Mouse (Mus musculus) hindbrain, embryonic 12.5 days (tissue): ENCODE measurements around the gene Marcks. TPM values are rescaled to one million over a fixed set of nuclear protein-coding genes. Genes with fewer than 3 reads are reported as not detected.

ENCODE experiments used
- ATAC-seq: fragments of 200-750 bp; cut with Nextera tagmentation; 2 replicates; pipeline ENCODE4 v1.8.0; 2017; ENCODE audit warnings: moderate TSS enrichment; ENCODE audit not compliant: low FRiP score
- H3K27ac ChIP-seq: fragments of 300-500 bp; sonication (generic); 2 replicates; pipeline ENCODE4 v1.5.1; 2016; ENCODE audit warnings: mild to moderate bottlenecking
- H3K27me3 ChIP-seq: fragments of 300-500 bp; sonication (generic); 2 replicates; pipeline ENCODE4 v1.6.1; 2016; ENCODE audit warnings: mild to moderate bottlenecking
- H3K36me3 ChIP-seq: fragments of 300-500 bp; sonication (generic); 2 replicates; pipeline ENCODE4 v1.6.1; 2016; ENCODE audit warnings: mild to moderate bottlenecking
- H3K4me1 ChIP-seq: fragments of 300-500 bp; sonication (generic); 2 replicates; pipeline ENCODE4 v1.6.1; 2016
- H3K4me2 ChIP-seq: fragments of 300-500 bp; sonication (generic); replicated peaks from 2 replicates; pipeline ENCODE4 v1.6.1; 2016; ENCODE audit warnings: mild to moderate bottlenecking
- H3K4me3 ChIP-seq: fragments of 300-500 bp; sonication (generic); 2 replicates; pipeline ENCODE4 v1.5.1; 2016; ENCODE audit warnings: mild to moderate bottlenecking
- H3K9ac ChIP-seq: fragments of 300-500 bp; sonication (generic); 2 replicates; pipeline ENCODE4 v1.6.1; 2016; ENCODE audit warnings: mild to moderate bottlenecking, moderate library complexity
- H3K9me3 ChIP-seq: fragments of 300-500 bp; sonication (generic); replicated peaks from 2 replicates; pipeline ENCODE4 v1.6.1; 2016; ENCODE audit warnings: mild to moderate bottlenecking
- WGBS: fragments of 180-500 bp; shearing (Covaris S2); methylation state at CpG from one replicate; pipeline ENCODE4 v1.1.7; 2016; 5-methylcytosine and 5-hydroxymethylcytosine counted together
- polyA plus RNA-seq: library from polyadenylated mRNA; unstranded; fragments of >200 nt; fragmentation: Nextera tagmentation; extraction: Ambion mirVana; gene quantifications from 2 replicates; pipeline ENCODE4 v1.2.1, GENCODE M21; 2016

Gene Marcks
- 338 and 368 TPM in 2 replicates for polyA plus RNA-seq

DNA sequence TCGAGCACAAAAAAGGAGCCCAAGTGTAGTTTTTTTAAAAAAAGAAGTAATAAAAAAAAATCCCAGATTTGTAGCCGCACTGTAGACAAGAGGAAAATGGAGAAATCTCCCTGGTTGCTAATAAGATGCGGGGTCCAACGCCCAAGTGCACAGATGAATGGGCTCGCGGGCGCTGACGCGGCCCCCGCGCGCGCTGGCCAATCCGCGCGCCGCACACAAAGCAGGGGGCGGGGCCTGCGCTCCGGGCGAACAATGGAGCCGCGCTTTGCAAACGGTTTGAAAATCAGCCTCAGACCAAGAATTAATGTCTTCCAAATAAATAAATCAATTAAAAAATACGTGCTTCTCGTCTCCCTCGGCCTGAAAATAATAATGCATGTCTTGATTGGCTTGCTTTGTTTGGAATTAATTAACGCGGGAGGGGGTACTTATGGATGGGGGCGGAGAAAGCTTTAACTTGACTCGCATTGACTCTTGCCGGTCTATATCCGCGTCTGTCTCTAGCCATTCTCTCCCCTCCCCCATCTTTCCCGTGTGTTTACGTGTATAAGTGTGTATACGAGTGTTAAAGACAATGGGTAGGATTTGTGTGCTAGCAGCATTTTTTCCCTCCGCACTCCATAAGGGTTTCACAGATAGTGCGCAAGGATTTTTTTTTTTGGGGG, at the start of gene Marcks:
Gene Marcks, minus strand, starts transcription at position 143 of the 665 bp plus-strand sequence.
- peak; percentile 70 for ATAC-seq
- peaks cover 16% of the 10 kb centered on the region for H3K36me3 ChIP-seq
- peak within 1 kb of the TSS; percentile 100 for H3K27ac ChIP-seq
- peak within 1 kb of the TSS; percentile 100 for H3K9ac ChIP-seq
- no peaks in the 10 kb centered on the region for H3K9me3 ChIP-seq
- peak within 1 kb of the TSS; percentile 67 for H3K4me2 ChIP-seq
- peaks cover 4% of the 10 kb centered on the region for H3K4me1 ChIP-seq
- 0% methylated on average over 39 of the region's 39 CpGs for WGBS
- H3K27me3 ChIP-seq: no peaks in the 10 kb centered on the region
- H3K4me3 ChIP-seq: peak within 1 kb of the TSS; percentile 99

DNA sequence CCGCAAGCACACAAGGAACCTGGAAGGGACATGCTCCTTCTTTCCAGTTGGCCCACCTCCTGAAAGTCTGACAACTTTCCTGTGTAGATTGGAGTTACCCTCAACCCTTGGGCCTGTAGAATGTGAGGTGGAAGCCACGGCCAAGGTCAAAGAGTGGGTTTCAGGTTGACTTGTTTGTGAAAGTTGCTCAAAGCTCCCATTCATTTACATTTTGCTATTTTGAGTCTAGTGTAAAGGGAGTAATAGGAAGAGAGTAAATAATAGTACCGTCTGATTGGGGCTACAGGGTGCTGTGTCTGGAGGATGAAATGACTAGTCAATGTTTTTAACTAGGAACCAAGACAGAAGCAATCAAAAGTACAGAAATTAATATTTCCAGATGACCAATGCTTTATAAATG, 38.4 kb upstream of the Marcks start:
- no peak for ATAC-seq
- Histone ChIP-seq H3K27ac (no peak overlapping the region), H3K27me3 (no peaks in the 10 kb centered on the region), H3K36me3 (no peaks in the 10 kb centered on the region), H3K9me3 (no peaks in the 10 kb centered on the region), H3K9ac (no peak overlapping the region), H3K4me1 (peaks cover 7% of the 10 kb centered on the region; the same call in 1 of the 2 replicates), H3K4me3 (no peak overlapping the region), H3K4me2 (no peak overlapping the region)
- WGBS: 87% methylated on average over 3 of the region's 3 CpGs

DNA sequence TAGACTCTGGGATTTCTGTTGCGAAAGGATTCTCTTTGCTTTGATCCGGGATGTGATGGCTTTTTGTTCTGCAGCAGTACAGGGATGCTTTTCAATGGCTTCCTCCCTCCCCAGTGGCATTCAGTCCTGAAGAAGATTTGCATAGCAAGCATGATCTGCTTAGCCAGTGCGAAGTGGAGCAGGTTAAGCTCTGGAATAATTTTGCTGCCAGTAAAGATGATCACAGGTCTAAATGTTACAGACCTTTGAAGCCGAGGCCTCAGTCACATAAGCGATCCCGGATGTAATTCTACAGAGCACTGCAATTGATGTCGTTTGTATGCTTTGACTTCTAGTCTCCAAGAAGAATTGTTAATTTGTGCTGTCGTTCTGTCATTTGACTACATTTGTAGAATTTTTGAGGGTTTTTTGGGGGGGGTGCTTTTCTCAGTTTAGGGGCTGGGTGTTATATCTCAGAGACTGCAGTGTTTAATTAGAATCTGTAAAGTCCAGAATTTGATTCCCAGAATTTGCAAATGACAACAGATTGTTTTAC, 33.8 kb upstream of the Marcks start:
- Histone ChIP-seq H3K27ac (no peak overlapping the region), H3K27me3 (no peaks in the 10 kb centered on the region), H3K4me2 (no peak overlapping the region), H3K9me3 (no peaks in the 10 kb centered on the region), H3K4me1 (peaks cover 9% of the 10 kb centered on the region; the same call in 1 of the 2 replicates), H3K4me3 (no peak overlapping the region), H3K9ac (no peak overlapping the region), H3K36me3 (no peaks in the 10 kb centered on the region)
- ATAC-seq: peak; percentile 56
- WGBS: 58% methylated on average over 8 of the region's 8 CpGs

DNA sequence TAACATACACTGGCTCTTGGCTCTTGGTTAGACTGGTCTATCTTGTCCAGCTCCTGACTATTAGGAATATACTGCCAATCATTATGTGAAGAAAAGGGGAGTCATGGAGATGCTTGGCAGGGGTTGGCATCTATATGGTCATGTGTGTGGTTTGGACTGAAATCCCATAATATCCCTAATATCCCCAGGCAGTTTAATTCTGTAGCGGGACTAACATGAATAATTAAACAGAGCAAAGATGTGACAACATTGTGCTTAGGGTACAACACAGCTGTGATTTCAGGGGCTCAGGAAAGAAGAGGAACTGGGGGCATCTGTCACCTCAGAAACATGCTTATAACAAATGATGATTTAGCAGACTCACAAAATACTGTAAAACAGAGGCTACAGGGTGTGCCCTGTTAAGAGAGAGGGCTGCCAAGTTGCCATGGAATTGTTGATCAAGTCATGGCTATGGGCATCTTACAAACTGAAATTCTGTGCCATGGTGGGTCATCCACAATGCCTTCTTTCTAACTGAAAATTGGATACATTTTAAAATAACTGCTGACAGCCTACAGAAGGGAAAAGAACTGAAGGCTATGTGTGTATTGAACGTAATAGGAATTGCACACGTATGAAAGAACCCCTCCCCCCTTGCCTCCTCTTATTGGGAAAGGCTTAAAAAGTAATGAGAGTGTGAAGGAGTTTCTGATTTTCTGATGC, 33.1 kb upstream of the Marcks start:
- H3K27ac ChIP-seq: no peak overlapping the region
- 56% methylated on average over 3 of the region's 3 CpGs for WGBS
- no peaks in the 10 kb centered on the region for H3K27me3 ChIP-seq
- H3K36me3 ChIP-seq: no peaks in the 10 kb centered on the region
- no peak overlapping the region for H3K9ac ChIP-seq
- peak; percentile 74 for ATAC-seq
- H3K4me3 ChIP-seq: no peak overlapping the region
- no peaks in the 10 kb centered on the region for H3K9me3 ChIP-seq
- H3K4me1 ChIP-seq: peaks cover 9% of the 10 kb centered on the region; the same call in 1 of the 2 replicates
- no peak overlapping the region for H3K4me2 ChIP-seq

DNA sequence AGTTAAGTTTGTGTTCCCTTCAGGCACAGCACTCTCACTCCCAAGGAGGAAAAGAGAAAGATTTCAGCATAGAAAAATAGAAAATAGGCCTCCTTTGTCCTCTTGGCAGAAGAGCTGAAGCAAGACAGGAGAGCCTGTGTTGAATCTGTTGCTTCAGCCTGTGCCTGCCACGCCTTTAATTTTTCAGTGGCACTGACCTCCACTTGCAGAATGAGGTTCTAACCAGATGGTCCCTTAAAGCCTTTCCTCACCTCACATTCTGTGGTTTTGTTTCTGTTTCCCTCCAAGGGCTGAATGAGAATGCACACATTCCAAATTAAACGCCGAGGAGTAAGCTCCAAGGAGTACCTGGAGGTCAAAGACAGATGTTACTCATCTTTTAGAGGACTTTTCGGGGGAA, 32.2 kb upstream of the Marcks start:
- no peak overlapping the region for H3K27ac ChIP-seq
- peaks cover 9% of the 10 kb centered on the region; the same call in 1 of the 2 replicates for H3K4me1 ChIP-seq
- no peaks in the 10 kb centered on the region for H3K27me3 ChIP-seq
- no peak overlapping the region for H3K9ac ChIP-seq
- H3K4me3 ChIP-seq: no peak overlapping the region
- ATAC-seq: no peak
- no peaks in the 10 kb centered on the region for H3K9me3 ChIP-seq
- 80% methylated on average over 4 of the region's 4 CpGs for WGBS
- H3K4me2 ChIP-seq: no peak overlapping the region
- no peaks in the 10 kb centered on the region for H3K36me3 ChIP-seq

DNA sequence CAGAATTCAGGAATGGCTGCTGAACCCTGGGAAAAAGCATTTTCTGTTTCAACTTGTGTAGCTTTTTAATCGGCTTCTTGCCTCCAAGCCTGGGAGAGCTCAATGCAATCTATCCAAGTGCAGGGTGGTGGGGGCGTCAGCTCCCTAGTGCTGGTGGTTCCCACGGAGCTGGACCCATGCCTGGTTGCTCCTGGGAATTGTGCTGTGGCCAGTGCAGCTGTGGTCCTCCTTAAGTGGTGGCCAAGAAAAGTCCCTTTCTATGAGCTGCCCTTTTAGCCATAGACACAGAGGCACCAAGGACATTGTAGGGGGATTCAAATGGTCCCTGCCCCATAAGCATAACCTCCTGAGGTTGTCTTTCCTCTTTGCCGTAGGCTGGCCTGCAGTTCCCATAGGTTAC, 31.7 kb upstream of the Marcks start:
- Histone ChIP-seq H3K9ac (no peak overlapping the region), H3K4me3 (no peak overlapping the region), H3K4me1 (peaks cover 9% of the 10 kb centered on the region; the same call in 1 of the 2 replicates), H3K36me3 (no peaks in the 10 kb centered on the region), H3K4me2 (no peak overlapping the region), H3K27me3 (no peaks in the 10 kb centered on the region), H3K9me3 (no peaks in the 10 kb centered on the region), H3K27ac (no peak overlapping the region)
- WGBS: 73% methylated on average over 4 of the region's 4 CpGs
- ATAC-seq: no peak

DNA sequence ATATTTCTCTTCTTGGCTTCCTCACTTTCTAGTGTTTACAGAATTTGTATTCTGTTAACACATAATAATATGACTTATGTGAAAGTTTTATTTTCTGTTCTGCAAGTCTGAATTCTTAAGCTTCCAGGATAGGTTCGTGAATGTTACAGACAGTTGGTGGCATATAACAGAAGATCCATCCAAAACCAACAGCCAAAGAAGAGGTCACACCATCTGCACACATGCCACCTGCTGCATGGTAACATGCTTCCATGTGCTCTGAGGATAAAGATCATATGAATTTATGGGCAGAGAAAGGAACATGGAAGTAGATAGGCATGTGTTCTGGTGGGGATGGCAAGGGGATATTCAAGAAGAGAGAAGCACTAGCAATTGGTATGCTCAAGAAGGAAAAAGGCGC, 28.8 kb upstream of the Marcks start:
- H3K9me3 ChIP-seq: no peaks in the 10 kb centered on the region

DNA sequence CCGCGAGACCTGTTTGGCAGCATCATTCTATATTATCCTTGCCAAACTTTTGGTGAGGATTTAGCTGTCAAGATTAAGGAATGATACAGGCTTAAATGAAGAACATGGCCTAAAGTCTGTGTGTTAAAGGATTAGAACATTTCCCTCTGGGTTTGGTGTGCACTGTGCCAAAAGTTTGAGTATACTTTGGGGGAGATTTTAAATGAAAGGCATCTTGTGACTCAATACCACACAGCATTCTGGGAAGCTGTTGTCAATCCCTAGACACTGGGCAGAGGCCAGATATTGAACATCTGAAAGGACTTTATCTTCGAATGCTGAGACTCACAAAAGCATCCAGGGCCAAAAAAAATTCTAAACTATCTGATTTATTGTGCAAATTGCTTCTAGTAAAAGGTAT, 21.0 kb upstream of the Marcks start:
- Histone ChIP-seq H3K4me3 (no peak overlapping the region), H3K9ac (no peak overlapping the region), H3K4me2 (no peak overlapping the region), H3K36me3 (no peaks in the 10 kb centered on the region), H3K4me1 (no peaks in the 10 kb centered on the region), H3K27me3 (no peaks in the 10 kb centered on the region), H3K9me3 (no peaks in the 10 kb centered on the region), H3K27ac (no peak overlapping the region)
- ATAC-seq: no peak
- 88% methylated on average over 3 of the region's 3 CpGs for WGBS

More for the DNA sequence above, 28.8 kb upstream of the Marcks start:
- Histone ChIP-seq H3K27me3 (no peaks in the 10 kb centered on the region), H3K9ac (no peak overlapping the region), H3K27ac (no peak overlapping the region), H3K36me3 (no peaks in the 10 kb centered on the region), H3K4me1 (peaks cover 7% of the 10 kb centered on the region; the same call in 1 of the 2 replicates), H3K4me3 (no peak overlapping the region), H3K4me2 (no peak overlapping the region)
- no peak for ATAC-seq
- 85% methylated on average over 2 of the region's 2 CpGs for WGBS

DNA sequence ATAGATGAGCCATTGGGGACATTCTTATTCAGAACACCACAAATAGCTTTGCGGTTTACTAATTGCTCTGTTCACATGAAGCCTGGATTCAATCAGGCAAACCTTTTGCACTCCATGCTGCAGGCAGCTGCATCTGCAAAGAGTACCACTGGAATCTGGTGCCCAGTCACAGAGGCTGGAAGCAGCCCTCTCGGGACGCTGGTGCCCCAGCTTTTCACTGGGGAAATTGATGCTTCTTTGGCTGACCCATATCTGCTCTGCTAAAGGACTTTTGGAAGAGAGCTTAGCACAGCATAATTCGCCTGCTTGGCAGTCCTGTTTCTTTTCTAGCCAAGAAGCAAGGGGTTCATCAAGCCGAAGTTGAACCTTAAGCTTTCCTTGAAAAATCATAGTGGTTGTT, 18.4 kb upstream of the Marcks start:
- no peaks in the 10 kb centered on the region for H3K27me3 ChIP-seq

DNA sequence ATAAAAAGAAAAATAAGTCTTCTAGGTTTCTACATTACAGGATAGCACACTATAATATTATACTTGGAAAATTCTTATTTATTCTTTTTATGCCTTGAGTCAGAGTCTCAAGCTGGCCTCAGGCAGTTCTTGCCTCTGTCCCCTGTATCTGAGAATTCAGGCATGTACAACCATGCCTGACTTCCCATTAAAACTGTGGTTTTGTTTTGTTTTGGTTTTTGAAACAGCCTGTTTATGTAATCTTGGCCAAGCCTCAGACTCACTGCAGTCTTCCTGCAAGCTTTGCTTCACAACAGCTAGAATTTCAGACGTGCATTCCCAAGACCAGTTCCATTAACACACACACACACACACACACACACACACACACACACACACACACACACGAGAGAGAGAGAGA, 16.4 kb upstream of the Marcks start:
- H3K4me3 ChIP-seq: no peak overlapping the region
- H3K4me1 ChIP-seq: no peaks in the 10 kb centered on the region
- no peaks in the 10 kb centered on the region for H3K9me3 ChIP-seq
- H3K9ac ChIP-seq: no peak overlapping the region
- no peaks in the 10 kb centered on the region for H3K27me3 ChIP-seq
- no peak overlapping the region for H3K4me2 ChIP-seq
- WGBS: 54% methylated on average over 1 of the region's 2 CpGs
- no peak for ATAC-seq
- no peak overlapping the region for H3K27ac ChIP-seq
- no peaks in the 10 kb centered on the region for H3K36me3 ChIP-seq

More for the DNA sequence above, 18.4 kb upstream of the Marcks start:
- 90% methylated on average over 5 of the region's 5 CpGs for WGBS
- no peaks in the 10 kb centered on the region for H3K9me3 ChIP-seq
- no peaks in the 10 kb centered on the region for H3K36me3 ChIP-seq
- H3K4me1 ChIP-seq: no peaks in the 10 kb centered on the region
- ATAC-seq: no peak
- no peak overlapping the region for H3K4me2 ChIP-seq
- no peak overlapping the region for H3K4me3 ChIP-seq
- no peak overlapping the region for H3K9ac ChIP-seq
- no peak overlapping the region for H3K27ac ChIP-seq

DNA sequence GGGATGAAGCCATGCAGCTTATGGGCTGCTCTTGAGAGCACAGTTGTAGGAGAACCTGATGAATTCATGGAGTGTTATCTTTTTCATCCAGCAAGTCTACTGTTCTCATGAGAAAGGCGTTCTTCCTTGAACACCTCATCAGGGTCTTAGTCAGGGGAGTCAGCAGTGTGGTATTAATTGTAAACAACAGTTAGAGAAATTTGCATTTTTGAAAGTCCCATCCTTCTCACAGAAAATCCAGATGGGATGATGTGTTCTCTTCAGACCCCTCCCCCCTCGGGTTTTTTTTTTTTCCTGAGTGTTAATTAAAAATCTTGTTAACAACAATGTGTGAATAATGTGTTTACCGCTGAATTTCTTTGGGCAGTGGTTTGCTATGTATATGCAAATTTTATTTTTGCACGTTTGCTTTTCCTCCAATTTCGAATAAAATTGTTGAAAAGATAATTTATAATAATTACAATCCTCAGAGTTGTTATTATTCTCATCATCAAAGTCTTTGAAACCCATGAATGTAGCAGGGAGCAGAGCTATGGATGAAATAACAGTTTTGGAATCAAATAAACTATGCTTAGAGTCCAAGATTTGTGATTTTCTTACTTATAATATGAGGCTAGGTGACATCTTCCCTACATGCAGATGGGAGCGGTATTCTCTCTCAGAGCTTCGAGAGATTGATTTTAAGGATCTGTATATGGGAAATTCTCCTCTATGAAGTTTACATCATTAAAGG, 13.0 kb upstream of the Marcks start:
- Histone ChIP-seq H3K9me3 (no peaks in the 10 kb centered on the region), H3K27ac (no peak overlapping the region), H3K4me1 (no peaks in the 10 kb centered on the region), H3K27me3 (no peaks in the 10 kb centered on the region), H3K4me2 (no peak overlapping the region), H3K9ac (no peak overlapping the region), H3K4me3 (no peak overlapping the region), H3K36me3 (no peaks in the 10 kb centered on the region)
- no peak for ATAC-seq
- WGBS: 90% methylated on average over 7 of the region's 7 CpGs

DNA sequence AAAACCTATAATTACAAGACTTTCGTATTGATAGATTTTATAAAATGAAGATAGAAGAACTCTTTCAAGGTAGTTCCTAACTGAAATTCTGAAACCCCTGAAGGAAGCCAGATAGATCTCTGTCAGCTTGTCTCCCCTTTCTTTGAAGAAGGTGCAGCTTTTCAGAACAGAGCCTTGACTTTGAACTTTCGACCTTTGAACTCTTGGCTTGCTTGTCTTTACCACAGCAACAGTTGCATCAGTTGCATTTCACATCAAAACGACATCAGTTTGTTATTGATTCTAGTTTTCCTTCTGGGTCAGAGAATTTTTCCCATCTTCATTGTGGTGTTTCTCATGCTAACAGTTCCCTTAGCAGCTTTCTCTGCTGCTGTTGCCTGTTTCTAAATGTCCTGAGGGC, 9.3 kb upstream of the Marcks start:
- no peaks in the 10 kb centered on the region for H3K36me3 ChIP-seq
- H3K9me3 ChIP-seq: no peaks in the 10 kb centered on the region
- WGBS: 72% methylated on average over 3 of the region's 3 CpGs
- H3K9ac ChIP-seq: no peak overlapping the region
- H3K4me3 ChIP-seq: no peak overlapping the region
- H3K27ac ChIP-seq: no peak overlapping the region
- H3K4me1 ChIP-seq: no peaks in the 10 kb centered on the region
- no peak for ATAC-seq
- H3K4me2 ChIP-seq: no peak overlapping the region
- H3K27me3 ChIP-seq: no peaks in the 10 kb centered on the region
